Mouse (Mus musculus): ENCODE data around the gene Ctrc.

- TF ChIP-seq CTCF (IDR thresholded peaks at IDR 0.05; ENCODE audit: low read depth) (no peak), EP300 (IDR thresholded peaks at IDR 0.05; ENCODE audit: low read depth) (no peak)
Observed at GRCm38 (mm10) chr4:141805886-141806285, 40.3 kb downstream of the Ctrc start.
